Mouse (Mus musculus) megakaryocyte, embryonic 14.5 days (primary cell): ENCODE data around the gene Camk2b.

Experiments used
- FLI1 ChIP-seq: IDR thresholded peaks from 2 replicates; pipeline ENCODE4 v1.6.1; 2012; ENCODE audit warnings: low read length, inconsistent platforms, mixed read lengths
- GATA1 ChIP-seq: IDR thresholded peaks from 3 replicates; pipeline ENCODE4 v1.6.1; 2012; ENCODE audit warnings: mixed read lengths, low read length, inconsistent platforms, borderline replicate concordance

GRCm38 (mm10) chr11:6011879-6012278 is 54.3 kb downstream of the Camk2b start:
- TF ChIP-seq GATA1 (no peak), FLI1 (no peak)
